Mouse (Mus musculus) megakaryocyte progenitor cell, adult 5-6 weeks (primary cell): ENCODE results near the gene Coro7. TPM values are rescaled to one million over a fixed set of nuclear protein-coding genes. Genes with fewer than 3 reads are reported as not detected.
"Not testable (repeated sequence)": the region's sequence is repeated elsewhere in the genome, so short reads cannot be mapped to it uniquely, and the experiment has no call there.

Experiments
- ATAC-seq: replicated peaks from 2 replicates; pipeline ENCODE4 v1.8.0; 2016; ENCODE audit warnings: mild to moderate bottlenecking, moderate TSS enrichment, inconsistent platforms; ENCODE audit not compliant: poor library complexity
- total RNA-seq, 2 experiments: library from RNA; stranded (forward) in 1 of 2; stranded (reverse) in 1 of 2; fragments of 157-497, 149-512 nt in 1 of 2; fragments of 200-1000 nt in 1 of 2; gene quantifications; 2 replicates each; pipeline versions ENCODE4 v1.2.3 to v1.2.4; 2015 to 2017

Coro7 gene
- total RNA-seq, 2 experiments from 2014 or later, result 40.2 to 67.0 TPM

- ATAC-seq, result peak; percentile 26
These were observed 3.6 kb upstream of the Coro7 start for GRCm38 (mm10) chr16:4683193-4683580.

GRCm38 (mm10) chr16:4682628-4683179, 3.1 kb upstream of the Coro7 start:
- ATAC-seq, result no peak

GRCm38 (mm10) chr16:4680922-4681455, 1.4 kb upstream of the Coro7 start:
- ATAC-seq, result not testable (repeated sequence)

DNA sequence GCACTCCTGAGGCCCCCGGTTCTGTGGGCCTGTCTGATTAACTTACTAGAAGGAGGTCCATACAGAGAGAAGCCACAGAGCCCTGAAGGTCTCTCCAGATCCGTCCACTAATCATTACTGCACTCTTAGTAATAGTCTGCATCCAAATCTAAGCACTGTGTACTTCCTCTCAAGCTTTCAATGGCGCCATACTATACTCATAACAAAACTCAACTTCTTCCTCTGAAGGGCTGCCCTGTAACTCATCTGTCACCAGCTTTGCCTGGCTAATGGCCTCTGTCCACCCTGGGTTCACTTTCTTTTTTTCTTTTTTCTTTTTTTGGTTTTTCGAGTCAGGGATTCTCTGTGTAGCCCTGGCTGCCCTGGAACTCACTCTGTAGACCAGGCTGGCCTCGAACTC, 1.5 kb downstream of the Coro7 start:
- no peak for ATAC-seq

- ATAC-seq, result no peak
These were observed 2.7 kb downstream of the Coro7 start for GRCm38 (mm10) chr16:4676836-4677235.

GRCm38 (mm10) chr16:4674091-4674490, 5.5 kb downstream of the Coro7 start:
- peak; percentile 83 for ATAC-seq

GRCm38 (mm10) chr16:4670317-4670716, 9.3 kb downstream of the Coro7 start:
- no peak for ATAC-seq

- peak; percentile 98 for ATAC-seq
These were observed 12.3 kb downstream of the Coro7 start for GRCm38 (mm10) chr16:4667190-4667808.

DNA sequence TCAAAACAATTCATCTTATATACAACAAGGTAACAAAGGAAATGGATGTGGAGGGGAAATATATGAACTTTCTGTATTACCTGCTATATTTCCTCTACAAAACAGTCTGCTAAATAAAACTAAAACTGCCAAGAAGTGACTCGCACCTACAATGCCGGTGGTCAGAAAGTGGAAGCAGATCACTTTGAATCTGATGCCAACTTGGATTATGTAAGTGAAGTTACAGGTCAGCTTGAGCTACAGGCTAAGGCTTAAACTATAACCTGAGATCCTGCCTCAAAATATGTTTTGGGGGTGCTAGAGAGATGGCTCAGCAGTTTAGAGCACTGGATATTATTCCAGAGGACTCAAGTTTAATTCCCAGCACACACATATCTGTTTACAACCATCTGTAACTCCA, 13.9 kb downstream of the Coro7 start:
- ATAC-seq, result no peak

DNA sequence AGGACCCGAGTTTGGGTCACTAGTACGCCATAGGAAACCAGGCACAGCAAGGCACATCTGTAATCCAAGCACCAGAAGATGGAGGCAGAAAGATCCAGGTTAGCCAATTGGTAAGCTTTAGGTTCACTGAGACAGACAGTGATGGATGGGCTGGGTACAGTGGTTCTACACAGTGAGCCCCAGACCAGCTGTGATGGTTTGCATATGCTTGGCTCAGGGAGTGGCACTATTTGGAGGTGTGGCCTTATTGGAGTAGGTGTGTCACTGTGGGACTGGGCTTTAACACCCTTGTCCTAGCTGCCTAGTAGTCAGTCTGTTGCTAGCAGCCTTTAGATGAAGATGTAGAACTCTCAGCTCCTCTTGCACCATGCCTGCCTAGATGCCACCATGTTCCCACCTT, 15.8 kb downstream of the Coro7 start:
- no peak for ATAC-seq

DNA sequence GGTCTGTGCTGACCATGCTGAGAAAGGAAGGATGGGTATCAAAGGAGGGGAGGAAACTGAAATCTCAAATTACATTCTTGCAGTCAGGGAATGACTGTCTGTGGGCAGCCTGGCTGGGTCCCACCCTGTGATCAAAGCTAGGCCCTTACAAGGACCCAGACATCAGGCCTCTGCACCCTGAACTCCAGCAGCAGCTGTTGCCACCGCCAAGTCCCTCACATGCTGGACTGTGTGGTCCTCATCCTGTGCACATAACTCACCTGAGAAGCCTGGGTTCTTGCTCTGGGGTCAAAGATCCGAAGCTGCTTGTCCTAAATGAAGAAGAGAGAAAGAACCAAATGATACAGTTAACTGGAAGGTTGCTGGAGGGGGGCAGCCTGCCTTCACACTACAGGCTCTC, 18.0 kb downstream of the Coro7 start:
- ATAC-seq, result no peak

- no peak for ATAC-seq
These were observed 20.3 kb downstream of the Coro7 start for GRCm38 (mm10) chr16:4659326-4659725.

- ATAC-seq, result peak; percentile 31; the same call in 1 of the 2 replicates
These were observed 20.8 kb downstream of the Coro7 start for GRCm38 (mm10) chr16:4658781-4659245.

- no peak for ATAC-seq
These were observed 23.0 kb downstream of the Coro7 start for GRCm38 (mm10) chr16:4656571-4657081.

- peak; percentile 60 for ATAC-seq
These were observed 23.6 kb downstream of the Coro7 start for GRCm38 (mm10) chr16:4655764-4656570.

GRCm38 (mm10) chr16:4655251-4655734, 24.3 kb downstream of the Coro7 start:
- no peak for ATAC-seq

- no peak for ATAC-seq
These were observed 24.9 kb downstream of the Coro7 start for GRCm38 (mm10) chr16:4654706-4655105.

GRCm38 (mm10) chr16:4652707-4653416, 26.7 kb downstream of the Coro7 start:
- no peak for ATAC-seq

- no peak for ATAC-seq
These were observed 28.0 kb downstream of the Coro7 start for GRCm38 (mm10) chr16:4651624-4652023.

DNA sequence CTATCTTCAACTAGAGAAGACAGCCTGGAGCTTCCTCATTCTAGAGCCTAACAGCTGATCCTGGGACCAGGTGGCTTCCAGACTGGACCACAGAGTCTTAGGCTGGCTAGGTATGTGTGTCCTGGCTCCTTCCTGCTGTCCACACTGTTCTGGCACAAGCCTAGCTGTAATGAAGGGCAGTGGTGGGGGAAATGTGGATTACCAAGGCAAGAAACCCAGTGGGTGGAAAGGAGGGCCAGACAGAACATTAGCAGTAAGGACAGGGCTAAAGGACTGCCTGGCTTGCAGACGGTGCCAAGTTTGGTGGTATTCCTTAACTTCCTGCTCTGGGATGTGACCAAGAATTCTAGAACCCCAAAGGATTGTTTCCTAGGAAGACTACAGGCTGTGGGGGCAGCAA, 28.5 kb downstream of the Coro7 start:
- no peak for ATAC-seq

DNA sequence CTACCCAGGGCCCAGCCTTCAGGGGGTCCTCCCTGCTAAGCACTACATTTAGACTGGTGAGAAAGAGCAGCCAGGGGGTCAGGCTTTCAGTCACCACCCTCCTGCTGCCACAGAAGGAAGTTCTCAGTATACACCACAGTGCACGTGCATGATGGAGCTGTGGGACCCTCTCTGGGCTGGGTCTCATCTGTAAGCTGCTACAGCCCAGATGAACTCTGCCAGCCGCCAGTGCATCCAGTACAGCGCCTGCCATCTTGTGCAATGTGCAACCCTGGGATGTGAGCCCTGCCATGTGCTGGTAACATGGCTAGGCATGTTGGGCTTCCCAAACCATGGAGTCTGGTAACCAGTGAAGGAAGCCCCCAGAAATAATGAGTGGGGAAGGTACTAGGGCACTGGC, 29.4 kb downstream of the Coro7 start:
- no peak for ATAC-seq
